Mouse (Mus musculus): ENCODE measurements at regions not wholly inside any gene's neighbourhood (a gene's known extent, or its start where the extent isn't known, plus 50 kb on each side); places are given as distances from the start of the nearest gene placed in this dataset.

DNA sequence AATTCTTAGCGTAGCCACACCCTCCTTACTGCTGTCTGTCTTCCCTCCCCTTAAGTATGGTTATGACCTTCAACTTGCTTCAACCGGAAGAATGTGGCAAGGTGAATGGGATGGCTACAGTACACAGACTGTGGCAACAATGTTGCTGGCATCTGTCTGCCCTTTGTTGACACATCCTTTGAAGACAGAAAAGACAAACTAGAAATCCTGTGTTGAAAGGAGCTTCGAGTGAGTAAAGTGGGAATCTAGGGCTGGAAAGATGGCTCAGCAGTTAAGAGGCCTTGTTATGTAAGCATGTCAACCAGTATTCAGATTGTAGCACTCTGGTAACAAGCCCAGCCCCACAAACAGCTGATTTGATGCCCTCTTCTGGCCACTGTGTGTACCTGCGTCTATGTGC is 60.2 kb upstream of the Ercc4 start:
- DNase-seq, result no peak

DNA sequence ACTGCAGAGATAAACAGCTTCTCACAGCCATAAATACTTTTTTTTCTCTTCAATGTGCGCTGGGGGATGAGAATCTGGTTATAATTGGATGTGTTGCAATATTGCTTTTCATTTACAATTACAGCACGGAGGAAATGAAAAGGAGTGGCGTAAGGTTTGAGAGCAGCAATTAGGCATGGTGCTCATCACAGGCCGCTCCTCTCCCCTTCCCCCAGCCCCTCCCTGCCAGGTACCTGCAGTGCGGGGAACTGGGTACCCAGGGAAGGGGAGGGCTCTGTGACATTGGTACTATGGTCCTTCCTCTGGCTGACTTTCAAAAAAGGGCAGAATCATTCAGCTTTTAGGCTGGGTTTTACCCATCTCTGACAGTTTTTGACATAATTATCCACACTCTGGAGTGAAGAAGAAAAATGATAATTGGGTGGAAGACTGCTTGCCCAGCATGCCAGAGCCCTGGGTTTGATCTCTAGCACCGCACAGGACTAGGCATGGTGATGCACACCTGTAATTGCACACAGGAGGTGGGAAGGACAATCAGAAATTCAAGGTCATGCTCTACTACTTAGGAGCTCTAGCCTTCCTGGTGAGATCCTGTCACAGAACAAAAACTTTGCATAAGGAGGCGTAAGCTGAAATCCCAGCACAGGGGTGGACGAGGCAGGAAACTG is 59.1 kb upstream of the Ercc4 start:
- no peak for DNase-seq

DNA sequence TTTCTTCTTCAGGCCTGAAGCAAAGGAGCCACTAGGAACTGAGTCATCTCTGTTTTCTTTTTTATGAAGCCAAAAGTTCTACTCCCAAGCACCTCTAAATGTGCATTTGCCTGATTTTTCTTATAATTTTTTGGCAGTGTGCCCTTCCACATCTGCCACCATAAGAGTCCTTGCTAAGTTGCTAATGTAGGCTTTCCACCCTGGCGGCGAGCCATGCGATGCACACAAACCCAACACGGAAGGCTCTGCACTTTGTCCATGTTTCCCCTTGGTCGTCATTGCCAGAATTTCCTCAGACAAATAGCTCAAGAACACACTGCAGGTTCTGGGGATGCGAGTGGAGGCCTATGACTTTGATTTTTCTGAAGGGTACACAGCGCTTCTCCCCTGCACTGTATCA is 54.5 kb upstream of the Ercc4 start:
- DNase-seq, result no peak

All from lung, adult 18-20 months (tissue).